18 mouse cellular contexts compared by ENCODE assay signal in genomic region chr3:98340818-98341594, GRCm38 (mm10). TPM values are rescaled to one million over a fixed set of nuclear protein-coding genes. Genes with fewer than 3 reads are reported as not detected.
"Had no signal": no experiment of that assay in that cellular context is flagged by ENCODE, and none has a peak within 500 bp of the region (broad histone marks: within the 10 kb centered on the region; RNA-seq: fewer than 3 reads in every experiment).

No protein-coding gene starts in this region.

- H3K9ac ChIP-seq: lung, embryonic 14.5 days; midbrain, embryonic 13.5 days; midbrain, embryonic 15.5 days; neural tube, embryonic 13.5 days; neural tube, embryonic 15.5 days had no signal

- H3K36me3 ChIP-seq: midbrain, embryonic 10.5 days; midbrain, embryonic 13.5 days; midbrain, embryonic 15.5 days; neural tube, embryonic 13.5 days; neural tube, embryonic 15.5 days had no signal

- DNase-seq: lung, adult 18-20 months; lung, embryonic 14.5 days; lung, postnatal 10 days; lung, postnatal 4 days; retina, postnatal 1 day; right cerebral cortex, adult 18-20 months; right cerebral cortex, postnatal 25 days; right cerebral cortex, postnatal 4 days; spleen, adult 18-20 months; thymus, adult 18-20 months; thymus, postnatal 14 days; thymus, postnatal 36 days had no signal

- H3K27me3 ChIP-seq: midbrain, embryonic 15.5 days; neural tube, embryonic 15.5 days had no signal

- ATAC-seq: midbrain, embryonic 13.5 days; midbrain, embryonic 15.5 days had no signal

- H3K9me3 ChIP-seq: midbrain, embryonic 10.5 days; midbrain, embryonic 13.5 days; midbrain, embryonic 15.5 days; neural tube, embryonic 13.5 days; neural tube, embryonic 15.5 days had no signal

- H3K27ac ChIP-seq: midbrain, embryonic 10.5 days; midbrain, embryonic 13.5 days; midbrain, embryonic 15.5 days; neural tube, embryonic 13.5 days; neural tube, embryonic 15.5 days had no signal

- H3K4me3 ChIP-seq: midbrain, embryonic 10.5 days; midbrain, embryonic 15.5 days; neural tube, embryonic 13.5 days had no signal

RNA-seq across cellular contexts. Expression of gene Zfp697, which starts 41.3 kb away (rescaled TPM):
- total RNA-seq: megakaryocyte-erythroid progenitor cell, adult 5-6 weeks had no signal
